Mouse (Mus musculus) urinary bladder, adult 18-20 months (tissue): ENCODE measurements around the gene Bst1.

Experiments used
- DNase-seq, 2 experiments: peaks; one replicate each; pipeline ENCODE4 v3.0.0; 2022; ENCODE audit warnings: low spot score in 2 of 2, mixed read lengths in 2 of 2

Bst1 gene

DNA sequence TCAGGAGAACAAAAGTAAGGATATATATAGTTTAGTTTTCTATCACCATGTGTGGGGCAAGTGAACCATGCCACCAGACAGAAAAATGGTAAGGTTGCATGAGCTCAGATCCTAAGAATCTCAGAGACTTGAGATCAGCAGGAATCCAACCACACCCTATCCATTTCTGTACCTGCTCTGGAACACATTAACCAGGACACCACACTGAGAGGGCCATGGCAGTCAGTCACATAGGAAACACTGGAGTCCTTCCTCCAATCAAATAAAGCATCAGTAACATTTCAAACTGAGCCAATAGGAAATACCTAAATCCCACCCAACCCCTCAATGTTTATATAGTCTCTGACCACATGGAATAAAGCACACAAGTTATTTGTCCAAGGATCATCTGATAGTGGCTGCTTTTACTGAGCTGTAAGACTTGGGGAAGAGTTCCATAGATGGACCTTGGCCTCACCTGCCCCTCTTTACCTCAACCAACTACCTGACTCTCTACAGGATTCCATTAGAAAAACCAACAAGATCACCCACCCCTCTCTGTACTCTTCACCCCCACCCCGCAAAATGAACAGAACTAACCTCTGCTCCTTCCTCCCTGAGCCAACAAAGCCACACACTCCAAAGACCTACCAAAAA lies 8.1 kb upstream of the Bst1 start:
- DNase-seq, result no peak

GRCm38 (mm10) chr5:43814536-43814935 lies 4.1 kb upstream of the Bst1 start:
- DNase-seq, result no peak

GRCm38 (mm10) chr5:43815769-43816168 lies 2.9 kb upstream of the Bst1 start:
- DNase-seq, result no peak

GRCm38 (mm10) chr5:43820785-43821184 lies 2.1 kb downstream of the Bst1 start:
- DNase-seq, result no peak

DNA sequence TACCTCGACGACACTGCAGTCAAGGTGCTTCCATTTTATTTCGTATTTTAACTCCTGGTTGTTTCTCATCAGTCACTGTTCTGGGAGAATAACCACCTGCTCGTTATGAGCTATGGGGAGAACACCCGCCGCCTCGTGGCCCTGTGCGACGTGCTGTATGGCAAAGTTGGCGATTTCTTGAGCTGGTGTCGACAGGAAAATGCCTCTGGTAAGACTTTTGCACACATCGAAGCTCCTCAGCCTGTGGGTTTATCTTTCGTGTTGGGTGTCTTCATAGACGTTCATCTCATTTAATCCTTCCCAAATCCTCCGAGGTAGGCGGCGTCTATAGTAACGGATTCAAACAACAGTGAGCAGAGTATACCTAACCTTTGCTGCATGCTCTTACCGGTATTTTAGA lies 2.9 kb downstream of the Bst1 start, which contains the start of gene Fbxl5:
Gene Fbxl5 (minus strand): TSS at position 101 of the 400 bp plus-strand sequence.
- no peak for DNase-seq

DNA sequence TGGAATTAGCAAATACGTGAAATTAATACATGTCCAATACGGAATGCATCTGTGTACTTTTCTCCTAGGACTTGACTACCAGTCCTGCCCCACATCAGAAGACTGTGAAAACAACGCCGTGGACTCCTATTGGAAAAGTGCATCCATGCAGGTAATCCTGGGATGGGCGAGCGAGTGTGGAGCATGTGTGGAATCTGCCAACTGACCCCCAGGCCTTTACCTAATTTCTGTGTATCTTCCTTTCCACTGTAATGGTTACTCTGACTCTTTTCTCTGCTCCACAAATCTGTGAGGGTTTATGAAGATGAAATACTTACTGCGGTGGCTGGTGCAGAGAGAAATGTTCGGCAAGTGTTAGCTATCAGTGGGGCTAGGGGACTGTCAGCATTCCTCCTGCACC lies 3.5 kb downstream of the Bst1 start:
- no peak for DNase-seq

- no peak for DNase-seq
These were observed 4.1 kb downstream of the Bst1 start for GRCm38 (mm10) chr5:43822824-43823223.

GRCm38 (mm10) chr5:43824580-43824979 lies 5.9 kb downstream of the Bst1 start:
- DNase-seq, result no peak

GRCm38 (mm10) chr5:43826883-43827282 lies 8.2 kb downstream of the Bst1 start:
- no peak for DNase-seq

- DNase-seq, result no peak
These were observed 8.7 kb downstream of the Bst1 start for GRCm38 (mm10) chr5:43827366-43827765.

- no peak for DNase-seq
These were observed 17.9 kb downstream of the Bst1 start for GRCm38 (mm10) chr5:43836590-43836989.

DNA sequence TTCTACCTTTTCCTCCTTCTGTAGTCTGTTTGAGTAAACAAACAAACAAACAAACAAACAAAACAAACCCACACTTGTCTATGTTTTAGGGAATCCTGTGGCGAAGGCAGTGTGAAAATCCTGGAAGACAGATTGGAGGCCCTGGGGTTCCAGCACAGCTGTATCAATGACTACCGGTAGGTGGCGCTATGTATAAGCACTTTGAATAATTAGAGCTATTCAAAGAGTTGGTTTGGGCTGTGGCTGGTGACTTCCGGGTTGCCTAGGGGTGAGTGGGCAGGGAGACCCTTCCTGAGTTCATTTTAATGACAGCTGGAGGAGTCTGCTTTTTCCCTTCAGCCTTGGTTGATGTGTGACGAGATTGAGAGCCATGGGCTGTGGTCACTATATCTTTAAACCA lies 18.7 kb downstream of the Bst1 start:
- no peak for DNase-seq

DNA sequence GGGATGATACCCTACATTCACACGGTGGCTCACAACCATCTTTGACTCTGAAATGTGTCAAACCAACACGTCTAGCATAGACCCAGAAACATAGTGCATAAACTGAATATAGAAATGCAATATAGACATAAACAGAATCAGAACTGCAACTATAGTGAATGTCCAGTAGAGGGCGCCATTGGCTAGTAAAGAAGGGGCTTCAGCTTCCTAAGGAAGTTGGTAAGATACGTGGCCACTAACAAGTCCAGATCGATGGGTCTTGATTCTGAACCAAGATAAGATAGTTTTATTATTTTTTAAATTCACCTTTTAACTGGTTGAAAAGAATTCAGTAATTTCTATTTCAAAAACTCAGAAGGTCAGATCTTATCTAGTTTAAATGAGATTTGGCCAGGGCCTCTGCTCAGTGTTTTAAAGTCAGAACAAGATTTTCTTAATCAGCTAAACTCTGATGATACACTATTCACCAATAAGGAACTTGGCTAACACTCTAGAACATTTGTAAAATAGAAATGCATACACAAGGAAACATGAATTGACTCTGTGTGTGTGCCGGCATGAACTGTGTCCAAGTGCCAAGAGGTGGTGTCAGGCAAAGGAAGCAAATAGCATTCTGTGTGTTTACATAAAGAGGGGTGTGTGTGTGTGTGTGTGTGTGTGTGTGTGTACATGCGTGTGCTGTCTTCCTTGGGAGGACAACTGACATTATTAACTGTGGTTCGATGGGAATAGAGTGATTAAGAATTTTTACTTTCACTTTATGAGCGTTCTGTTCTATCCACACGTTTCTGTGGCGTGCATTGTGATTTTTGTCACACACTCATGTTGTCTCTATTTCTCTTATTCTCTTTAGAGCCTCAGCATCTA lies 22.7 kb downstream of the Bst1 start:
- DNase-seq, result peak in 1 of 2 experiments; percentile 25

DNA sequence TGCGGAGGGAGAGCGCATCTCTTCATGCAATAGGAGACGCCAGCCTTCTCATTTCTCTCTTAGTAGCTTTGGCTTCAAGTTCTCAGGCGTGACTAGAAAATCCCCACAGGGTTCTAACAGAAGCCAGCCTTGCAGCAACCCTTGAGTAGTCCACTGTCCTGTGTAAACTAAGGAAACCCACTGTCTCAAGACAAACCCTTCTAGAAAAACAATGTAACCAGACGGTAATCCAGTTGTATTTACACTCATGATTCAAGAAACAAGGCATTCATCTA lies 23.3 kb downstream of the Bst1 start:
- peak in 1 of 2 experiments; percentile 12 for DNase-seq

- DNase-seq, result no peak
These were observed 24.0 kb downstream of the Bst1 start for GRCm38 (mm10) chr5:43842576-43843155.

DNA sequence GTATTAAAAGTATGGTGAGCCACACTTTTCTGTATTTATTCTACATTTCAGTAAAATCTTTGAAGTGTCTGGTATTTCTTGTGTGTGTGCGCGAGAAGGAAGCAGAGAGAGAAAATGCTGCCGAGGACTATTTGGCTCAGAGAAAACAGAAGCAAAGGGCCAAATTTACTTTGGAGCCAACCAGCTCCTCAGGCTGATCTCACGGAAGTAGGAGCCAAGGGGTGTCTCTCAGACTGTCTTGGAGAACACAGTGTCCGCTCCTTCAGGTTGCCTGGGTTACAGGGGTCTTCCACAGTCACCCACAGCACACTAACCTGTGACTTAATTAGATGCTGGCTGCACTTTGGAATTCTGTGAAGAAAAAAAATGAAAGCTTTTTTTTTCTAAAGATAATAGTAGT lies 26.4 kb downstream of the Bst1 start:
- DNase-seq, result no peak

GRCm38 (mm10) chr5:43845646-43846045 lies 27.0 kb downstream of the Bst1 start:
- DNase-seq, result no peak

GRCm38 (mm10) chr5:43846227-43846626 lies 27.5 kb downstream of the Bst1 start:
- no peak for DNase-seq

GRCm38 (mm10) chr5:43847555-43847954 lies 28.9 kb downstream of the Bst1 start:
- no peak for DNase-seq

DNA sequence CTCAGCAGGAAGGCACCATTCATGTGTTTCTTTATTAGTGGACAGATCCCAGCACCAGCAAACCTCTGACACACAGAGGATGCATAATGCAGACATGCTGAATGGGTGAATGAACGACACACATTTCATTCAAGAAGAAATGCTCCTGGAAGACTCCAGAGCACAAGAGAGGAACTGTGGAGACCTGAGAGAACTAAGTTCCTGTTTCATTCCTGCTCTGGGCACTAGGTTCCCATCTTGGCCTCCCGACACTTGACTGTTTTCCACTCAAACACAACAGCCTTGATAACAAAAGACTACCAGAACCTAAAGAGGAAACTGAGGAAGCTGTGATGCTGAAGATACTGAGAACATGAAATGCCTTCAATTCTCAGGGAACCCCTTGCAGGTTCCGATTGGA lies 29.6 kb downstream of the Bst1 start:
- DNase-seq, result no peak

DNA sequence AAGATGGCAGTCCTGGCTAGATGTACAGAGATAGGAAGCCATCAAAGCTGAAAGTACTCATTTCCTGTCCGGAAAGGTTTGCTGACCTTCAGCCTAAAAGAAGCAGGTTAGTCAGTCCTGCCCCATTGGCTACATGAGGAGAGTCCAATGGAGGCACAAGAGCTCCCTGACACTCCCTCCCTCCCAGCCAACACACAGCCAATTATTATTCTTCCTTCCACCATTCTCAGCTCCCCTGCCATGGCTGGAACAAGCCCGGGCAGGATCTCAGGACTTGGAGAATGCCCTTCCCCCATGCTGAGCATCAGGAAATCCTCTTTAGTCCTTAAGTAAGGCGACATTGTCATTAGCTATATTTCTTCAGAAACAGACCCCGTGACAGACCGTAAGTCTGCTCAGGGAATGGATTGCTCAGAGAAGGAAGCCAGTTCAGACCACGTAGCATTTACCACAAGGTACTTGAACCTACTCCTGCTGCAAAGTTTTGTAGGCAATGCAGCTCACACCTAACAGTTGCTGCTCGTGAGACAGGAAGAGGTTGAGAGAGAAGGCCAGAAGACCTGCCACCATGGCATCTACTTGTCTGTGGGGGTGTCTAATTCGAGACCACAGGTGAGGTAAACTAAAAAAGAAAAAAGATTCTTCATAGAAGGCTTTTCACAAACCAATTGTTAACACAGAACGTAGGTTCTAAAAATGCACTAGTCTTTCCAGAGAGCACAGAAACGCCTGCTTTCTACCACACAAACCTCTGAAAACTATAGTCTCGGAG lies 34.6 kb downstream of the Bst1 start:
- no peak for DNase-seq

DNA sequence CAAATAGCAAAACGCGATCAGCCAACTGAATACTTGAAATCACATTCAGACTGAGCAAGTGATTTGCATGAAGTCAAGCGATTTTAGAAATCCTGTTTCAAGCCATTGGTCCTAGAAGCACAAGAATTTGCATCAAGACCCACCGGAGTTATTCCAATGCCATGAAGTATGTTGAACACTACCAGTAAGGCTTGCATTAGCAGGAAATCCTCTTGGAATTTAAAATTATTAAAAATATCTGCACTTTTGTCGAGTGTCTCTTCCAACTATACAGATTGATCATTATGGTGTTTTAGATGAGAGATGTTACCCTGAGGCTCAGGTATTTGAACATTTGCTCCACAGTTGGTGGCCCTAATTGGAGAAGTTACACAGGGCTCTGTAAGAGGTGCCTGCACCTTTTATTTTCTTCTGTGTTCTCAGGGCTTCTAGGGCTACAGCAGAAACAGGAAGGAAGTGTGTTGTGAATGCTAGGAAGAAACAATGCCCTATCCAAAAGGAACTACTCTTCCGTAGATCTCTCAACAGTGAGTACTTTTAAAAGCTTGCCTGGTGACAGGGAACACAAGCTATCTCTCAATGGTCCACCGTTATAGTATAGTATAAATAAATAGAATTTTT lies 35.3 kb downstream of the Bst1 start:
- no peak for DNase-seq
